ENCODE assay signal across 7 mouse cellular contexts in the genomic region with DNA sequence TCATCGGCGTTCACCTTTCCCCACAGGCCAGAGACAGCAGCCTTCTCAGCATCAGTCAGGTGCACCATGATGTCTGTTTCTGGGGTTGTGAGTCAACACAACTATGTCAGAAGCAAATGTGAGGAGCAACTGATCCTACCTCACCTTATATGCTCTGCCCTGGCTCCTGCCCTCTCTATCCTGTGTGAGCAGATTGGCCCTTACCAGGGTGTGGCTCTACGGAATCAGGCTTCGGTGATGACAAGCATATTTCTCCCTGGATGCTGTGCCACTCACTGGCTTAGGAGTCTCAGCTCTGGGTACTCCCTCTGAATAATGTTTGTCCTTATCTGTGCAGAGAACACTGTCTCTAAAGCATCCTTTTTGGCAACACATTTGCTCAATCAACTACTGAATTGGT. TPM values are rescaled to one million over a fixed set of nuclear protein-coding genes. Genes with fewer than 3 reads are reported as not detected.
DNase-seq lines count a peak whose midpoint lies in the region; ATAC-seq and TF ChIP-seq lines count a peak whose summit lies in the region.

A gene (minus strand): TSS at position 289 of the 400 bp plus-strand sequence.

- H3K36me3 ChIP-seq in G1E (replicated peaks): no peaks in the 10 kb centered on the region
- no peaks in the 10 kb centered on the region for H3K36me3 ChIP-seq in forebrain, postnatal 0 days (ENCODE audit: insufficient read depth)
- H3K36me3 ChIP-seq in hindbrain, embryonic 15.5 days: no peaks in the 10 kb centered on the region
- no peaks in the 10 kb centered on the region for H3K36me3 ChIP-seq in liver, embryonic 14.5 days (replicated peaks; ENCODE audit: control insufficient read depth, insufficient read depth, low read depth)
- H3K36me3 ChIP-seq in stomach, embryonic 15.5 days: no peaks in the 10 kb centered on the region

- no peaks in the 10 kb centered on the region for H3K27me3 ChIP-seq in G1E (ENCODE audit: insufficient read depth, low read length)
- H3K27me3 ChIP-seq in forebrain, postnatal 0 days (ENCODE audit: insufficient read depth, low read length): no peaks in the 10 kb centered on the region
- no peaks in the 10 kb centered on the region for H3K27me3 ChIP-seq in hindbrain, embryonic 15.5 days
- H3K27me3 ChIP-seq in liver, embryonic 14.5 days (ENCODE audit: control insufficient read depth, insufficient read depth, low read length): no peaks in the 10 kb centered on the region
- H3K27me3 ChIP-seq in stomach, embryonic 15.5 days (replicated peaks): no peaks in the 10 kb centered on the region

- DNase-seq in G1E (ENCODE audit: low spot score): no peak
- DNase-seq in adrenal gland, adult 8-10 months: no peak
- DNase-seq in forebrain, postnatal 0 days: no peak
- DNase-seq in liver, embryonic 14.5 days (ENCODE audit: low read depth in 3 of 3, low spot score in 3 of 3): peak; percentile 90 to 96 (median 93)
- no peak for DNase-seq in thymus, postnatal 14 days

- H3K4me2 ChIP-seq in forebrain, postnatal 0 days (ENCODE audit: low read depth): no peak within 1 kb of the TSS
- no peak within 1 kb of the TSS for H3K4me2 ChIP-seq in hindbrain, embryonic 15.5 days
- peak within 1 kb of the TSS; percentile 37 for H3K4me2 ChIP-seq in liver, embryonic 14.5 days (ENCODE audit: low read depth)
- no peak within 1 kb of the TSS for H3K4me2 ChIP-seq in stomach, embryonic 15.5 days

- H3K4me1 ChIP-seq in G1E (ENCODE audit: insufficient read depth, low read depth, low read length): peaks cover 17% of the 10 kb centered on the region
- no peaks in the 10 kb centered on the region for H3K4me1 ChIP-seq in forebrain, postnatal 0 days (ENCODE audit: insufficient read depth)
- no peaks in the 10 kb centered on the region for H3K4me1 ChIP-seq in hindbrain, embryonic 15.5 days (replicated peaks)
- peaks cover 28 to 30% of the 10 kb centered on the region in 2 experiments for H3K4me1 ChIP-seq in liver, embryonic 14.5 days (replicated peaks; ENCODE audit: control insufficient read depth in 2 of 2, insufficient read depth in 2 of 2, low read length in 1 of 2)
- no peaks in the 10 kb centered on the region for H3K4me1 ChIP-seq in stomach, embryonic 15.5 days

- no peak for TF ChIP-seq CTCF in G1E (IDR thresholded peaks at IDR 0.05; ENCODE audit: low read depth, low read length)
- no peak for TF ChIP-seq CTCF in forebrain, postnatal 0 days (IDR thresholded peaks at IDR 0.05; ENCODE audit: low read depth)
- no peak for TF ChIP-seq CTCF in liver, embryonic 14.5 days (IDR thresholded peaks at IDR 0.05; ENCODE audit: low read depth)

- ATAC-seq in G1E (ENCODE audit: extremely low read depth, insufficient number of reproducible peaks, low FRiP score, poor library complexity, severe bottlenecking): peak; percentile 60
- ATAC-seq in forebrain, postnatal 0 days: no peak
- no peak for ATAC-seq in hindbrain, embryonic 15.5 days (ENCODE audit: low FRiP score, low read depth)
- peak; percentile 81 for ATAC-seq in liver, embryonic 14.5 days (ENCODE audit: insufficient read depth)
- ATAC-seq in stomach, embryonic 15.5 days (ENCODE audit: insufficient read depth, low FRiP score, low read depth): peak; percentile 91

- TF ChIP-seq EP300 in liver, embryonic 14.5 days (IDR thresholded peaks at IDR 0.05; ENCODE audit: low read depth): peak; percentile 95

- H3K9ac ChIP-seq in forebrain, postnatal 0 days: no peak within 1 kb of the TSS
- H3K9ac ChIP-seq in hindbrain, embryonic 15.5 days: no peak within 1 kb of the TSS
- peak within 1 kb of the TSS; percentile 78 for H3K9ac ChIP-seq in liver, embryonic 14.5 days (replicated peaks)
- H3K9ac ChIP-seq in stomach, embryonic 15.5 days: no peak within 1 kb of the TSS

- no peak within 1 kb of the TSS; the same call in 1 of the 2 replicates for H3K4me3 ChIP-seq in G1E (ENCODE audit: low read depth, low read length)
- H3K4me3 ChIP-seq in forebrain, postnatal 0 days (ENCODE audit: low read depth, low read length): no peak within 1 kb of the TSS
- H3K4me3 ChIP-seq in hindbrain, embryonic 15.5 days: no peak within 1 kb of the TSS
- peak within 1 kb of the TSS; percentile 49 to 84 for H3K4me3 ChIP-seq in liver, embryonic 14.5 days (ENCODE audit: insufficient read depth in 1 of 2, low read depth in 2 of 2, low read length in 2 of 2)
- no peak within 1 kb of the TSS for H3K4me3 ChIP-seq in stomach, embryonic 15.5 days (replicated peaks)

- 96% methylated on average over 4 of the region's 4 CpGs for WGBS in forebrain, postnatal 0 days
- 94% methylated on average over 4 of the region's 4 CpGs for WGBS in hindbrain, embryonic 15.5 days
- WGBS in liver, embryonic 14.5 days (ENCODE audit: insufficient replicate concordance): 30% methylated on average over 4 of the region's 4 CpGs
- 89% methylated on average over 4 of the region's 4 CpGs for WGBS in stomach, embryonic 15.5 days

- H3K9me3 ChIP-seq in G1E (replicated peaks): no peaks in the 10 kb centered on the region
- no peaks in the 10 kb centered on the region for H3K9me3 ChIP-seq in forebrain, postnatal 0 days (ENCODE audit: low read length)
- H3K9me3 ChIP-seq in hindbrain, embryonic 15.5 days: no peaks in the 10 kb centered on the region
- H3K9me3 ChIP-seq in liver, embryonic 14.5 days (ENCODE audit: control insufficient read depth, low read length): no peaks in the 10 kb centered on the region
- H3K9me3 ChIP-seq in stomach, embryonic 15.5 days: no peaks in the 10 kb centered on the region

- H3K27ac ChIP-seq in forebrain, postnatal 0 days (ENCODE audit: low read depth, low read length): no peak within 1 kb of the TSS
- H3K27ac ChIP-seq in hindbrain, embryonic 15.5 days (replicated peaks): no peak within 1 kb of the TSS
- peak within 1 kb of the TSS; percentile 87 for H3K27ac ChIP-seq in liver, embryonic 14.5 days
- no peak within 1 kb of the TSS for H3K27ac ChIP-seq in stomach, embryonic 15.5 days

RNA-seq across cellular contexts. Expression of the gene that starts here (rescaled TPM):
- total RNA-seq in G1E (2014; fragmentation: Nextera tagmentation) (153 and 3,173 TPM in 2 replicates), G1E (2017) (10.4 and 23.5 TPM in 2 replicates)
- 137 and 158 TPM in 2 replicates for polyA plus RNA-seq in G1E (2012)
- total RNA-seq in adrenal gland, adult 8-10 months (2022): 1,000 to 10,000 TPM in 1 of 4 experiments, 100 to 1,000 TPM in 3; 738 to 2,114 (median 834) TPM
- total RNA-seq in forebrain, postnatal 0 days (2014; rRNA removed): 815 and 1,167 TPM in 2 replicates
- polyA plus RNA-seq in forebrain, postnatal 0 days (2015; fragmentation: Nextera tagmentation; extraction: Ambion mirVana): 757 and 1,200 TPM in 2 replicates
- 4,421 and 5,872 TPM in 2 replicates for polyA plus RNA-seq in hindbrain, embryonic 15.5 days (2015; fragmentation: Nextera tagmentation; extraction: Ambion mirVana)
- 195,474 and 209,901 TPM in 2 replicates for polyA plus RNA-seq in liver, embryonic 14.5 days (2012; rRNA removed)
- 126,713 and 131,477 TPM in 2 replicates for polyA plus RNA-seq in liver, embryonic 14.5 days (2014; fragmentation: Nextera tagmentation; extraction: Ambion mirVana)
- polyA plus RNA-seq in stomach, embryonic 15.5 days (2015; fragmentation: Nextera tagmentation; extraction: Ambion mirVana): 8,336 and 14,080 TPM in 2 replicates

Comparison
In these comparisons a context has a peak if more than half of its experiments do, and no peak if none do; other contexts are left out.
1. ATAC-seq: peak in G1E (single experiment), liver, embryonic 14.5 days (single experiment) and stomach, embryonic 15.5 days (single experiment); none in forebrain, postnatal 0 days (single experiment) and hindbrain, embryonic 15.5 days (single experiment).
2. DNase-seq: peak in liver, embryonic 14.5 days (3 of 3); none in G1E (single experiment), adrenal gland, adult 8-10 months (single experiment), forebrain, postnatal 0 days (single experiment) and thymus, postnatal 14 days (single experiment).
3. H3K4me3 ChIP-seq: peak in liver, embryonic 14.5 days (2 of 2); none in G1E (single experiment), forebrain, postnatal 0 days (single experiment), hindbrain, embryonic 15.5 days (single experiment) and stomach, embryonic 15.5 days (single experiment).